Mouse (Mus musculus) cortical plate, adult 2 months (tissue): Measurements from ENCODE around the gene Olfr548-ps1. TPM values are rescaled to one million over a fixed set of nuclear protein-coding genes. Genes with fewer than 3 reads are reported as not detected.
"Not testable (repeated sequence)": the region's sequence is repeated elsewhere in the genome, so short reads cannot be mapped to it uniquely, and the experiment has no call there.

Experiments
- H3K27ac ChIP-seq: fragments of 200-500 bp; 2 replicates; pipeline ENCODE4 v1.5.1; 2012; ENCODE audit warnings: low read length, control low read depth, inconsistent platforms; ENCODE audit not compliant: insufficient read depth
- H3K4me1 ChIP-seq: fragments of 200-500 bp; 2 replicates; pipeline ENCODE4 v1.6.1; 2011; ENCODE audit warnings: low read length; ENCODE audit not compliant: control insufficient read depth, insufficient read depth
- H3K4me3 ChIP-seq: fragments of 200-500 bp; 2 replicates; pipeline ENCODE4 v1.5.1; 2011; ENCODE audit warnings: mild to moderate bottlenecking, low read length, control low read depth; ENCODE audit not compliant: insufficient read depth
- CTCF ChIP-seq: fragments of 200-500 bp; IDR thresholded peaks from 2 replicates; pipeline ENCODE4 v1.5.1; 2011; ENCODE audit warnings: mild to moderate bottlenecking, control low read depth, low read length; ENCODE audit not compliant: insufficient read depth; ENCODE audit errors: extremely low read depth
- POLR2A ChIP-seq: fragments of 200-500 bp; IDR thresholded peaks from 2 replicates; pipeline ENCODE4 v1.6.1; 2011; ENCODE audit warnings: mild to moderate bottlenecking, low read length, control low read depth; ENCODE audit not compliant: insufficient read depth; ENCODE audit errors: extremely low read depth
- polyA plus RNA-seq: library from polyadenylated mRNA; depleted of rRNA; stranded (reverse); fragments of >200 nt; gene quantifications from 2 replicates; pipeline ENCODE4 v1.2.3, GENCODE M21; 2012; rRNA removed

Gene Olfr548-ps1
- polyA plus RNA-seq, result not detected in 2 replicates

GRCm38 (mm10) chr7:102540596-102540995 is at the start of gene Olfr548-ps1:
Olfr548-ps1 (plus strand) TSS chr7:102540896.
- no peak for TF ChIP-seq POLR2A
- no peak for TF ChIP-seq CTCF
- H3K27ac ChIP-seq, result no peak within 1 kb of the TSS
- no peaks in the 10 kb centered on the region for H3K4me1 ChIP-seq
- H3K4me3 ChIP-seq, result no peak within 1 kb of the TSS

- H3K4me3 ChIP-seq, H3K4me1 ChIP-seq, H3K27ac ChIP-seq: not testable (repeated sequence)
Measured at GRCm38 (mm10) chr7:102494416-102494815, 46.3 kb upstream of the Olfr548-ps1 start.

GRCm38 (mm10) chr7:102499473-102499872 is 41.2 kb upstream of the Olfr548-ps1 start, which contains the start of gene Olfr545:
Olfr545 (minus strand) TSS chr7:102499573.
- TF ChIP-seq CTCF, result no peak
- TF ChIP-seq POLR2A, result no peak
- Histone ChIP-seq H3K4me1 (no peaks in the 10 kb centered on the region), H3K27ac (no peak within 1 kb of the TSS), H3K4me3 (no peak within 1 kb of the TSS)

GRCm38 (mm10) chr7:102501986-102502385 is 38.7 kb upstream of the Olfr548-ps1 start:
- TF ChIP-seq CTCF, result no peak
- no peak for TF ChIP-seq POLR2A
- Histone ChIP-seq H3K4me3 (no peak overlapping the region), H3K27ac (no peak overlapping the region), H3K4me1 (no peaks in the 10 kb centered on the region)

GRCm38 (mm10) chr7:102506848-102507247 is 33.8 kb upstream of the Olfr548-ps1 start:
- TF ChIP-seq POLR2A (no peak), CTCF (peak; percentile 92)
- Histone ChIP-seq H3K27ac (no peak overlapping the region), H3K4me1 (no peaks in the 10 kb centered on the region), H3K4me3 (no peak overlapping the region)

- Histone ChIP-seq H3K4me3 (no peak overlapping the region), H3K4me1 (no peaks in the 10 kb centered on the region), H3K27ac (no peak overlapping the region)
- TF ChIP-seq CTCF (no peak), POLR2A (no peak)
Measured at GRCm38 (mm10) chr7:102508066-102508465, 32.6 kb upstream of the Olfr548-ps1 start.

GRCm38 (mm10) chr7:102508666-102509065 is 32.0 kb upstream of the Olfr548-ps1 start:
- no peak for TF ChIP-seq CTCF
- no peak for TF ChIP-seq POLR2A
- Histone ChIP-seq H3K4me3 (no peak overlapping the region), H3K27ac (no peak overlapping the region), H3K4me1 (no peaks in the 10 kb centered on the region)

GRCm38 (mm10) chr7:102509726-102510125 is 31.0 kb upstream of the Olfr548-ps1 start:
- TF ChIP-seq CTCF, result no peak
- TF ChIP-seq POLR2A, result no peak
- no peaks in the 10 kb centered on the region for H3K4me1 ChIP-seq
- no peak overlapping the region for H3K4me3 ChIP-seq
- H3K27ac ChIP-seq, result no peak overlapping the region

- Histone ChIP-seq H3K27ac (no peak overlapping the region), H3K4me1 (no peaks in the 10 kb centered on the region), H3K4me3 (no peak overlapping the region)
- no peak for TF ChIP-seq CTCF
Measured at GRCm38 (mm10) chr7:102511927-102512326, 28.8 kb upstream of the Olfr548-ps1 start.

- peak overlapping the region; percentile 24; the same call in 1 of the 2 replicates for H3K4me3 ChIP-seq
- H3K4me1 ChIP-seq, result no peaks in the 10 kb centered on the region
- TF ChIP-seq CTCF (peak; percentile 52), POLR2A (no peak)
- no peak overlapping the region for H3K27ac ChIP-seq
Measured at GRCm38 (mm10) chr7:102512814-102513435, 27.8 kb upstream of the Olfr548-ps1 start.
